Mouse (Mus musculus): ENCODE measurements around the gene Nyx. TPM values are rescaled to one million over a fixed set of nuclear protein-coding genes. Genes with fewer than 3 reads are reported as not detected.
A peak's percentile ranks its signal among the peaks of the same experiment; 100 is the strongest.

Nyx gene
- polyA plus RNA-seq, 2 experiments, result 0.02 TPM; not detected in 1

DNA sequence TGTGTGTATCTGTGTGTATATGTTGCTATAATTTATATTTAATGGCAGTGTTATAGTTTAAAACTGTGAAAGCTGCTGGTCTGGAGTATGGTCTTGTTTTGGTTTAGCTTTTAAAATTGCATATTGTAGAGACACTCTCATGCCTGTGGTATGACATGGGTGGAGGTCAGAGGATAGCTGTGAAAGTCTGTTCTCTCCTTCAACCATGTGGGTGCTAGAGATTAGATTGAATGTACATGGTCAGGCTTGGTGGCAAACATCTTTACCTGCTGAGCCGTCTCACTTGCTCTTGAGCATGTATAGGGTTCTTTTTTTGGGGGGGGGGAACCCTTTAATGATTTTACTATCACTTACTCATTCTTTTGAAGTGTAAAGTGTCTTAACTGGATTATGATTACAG is 23.9 kb downstream of the Nyx start:
- Histone ChIP-seq H3K4me3 (ENCODE audit: insufficient read depth in 1 of 2, low read depth in 2 of 2, low read length in 2 of 2) (no peak overlapping the region), H3K27me3 (ENCODE audit: control insufficient read depth, insufficient read depth, low read length) (no peaks in the 10 kb centered on the region), H3K36me3 (replicated peaks; ENCODE audit: control insufficient read depth, insufficient read depth, low read depth) (no peaks in the 10 kb centered on the region), H3K4me1 (replicated peaks; ENCODE audit: control insufficient read depth in 2 of 2, insufficient read depth in 2 of 2, low read length in 1 of 2) (peaks cover 0 to 8% of the 10 kb centered on the region in 2 experiments; a peak in 2 of 4 replicates), H3K4me2 (ENCODE audit: low read depth) (no peak overlapping the region), H3K9me3 (ENCODE audit: control insufficient read depth, low read length) (peaks cover 3% of the 10 kb centered on the region; the same call in 1 of the 2 replicates), H3K27ac (no peak overlapping the region), H3K9ac (replicated peaks) (no peak overlapping the region)
- ATAC-seq (ENCODE audit: insufficient read depth) (peak; percentile 81), DNase-seq (ENCODE audit: low read depth in 3 of 3, low spot score in 3 of 3) (peak; percentile 14 to 31 (median 19))
- TF ChIP-seq CTCF (IDR thresholded peaks at IDR 0.05; ENCODE audit: low read depth), result no peak
- TF ChIP-seq EP300 (IDR thresholded peaks at IDR 0.05; ENCODE audit: low read depth), result peak; percentile 63
- WGBS (ENCODE audit: insufficient replicate concordance), result 24% methylated on average over 1 of the region's 1 CpGs

DNA sequence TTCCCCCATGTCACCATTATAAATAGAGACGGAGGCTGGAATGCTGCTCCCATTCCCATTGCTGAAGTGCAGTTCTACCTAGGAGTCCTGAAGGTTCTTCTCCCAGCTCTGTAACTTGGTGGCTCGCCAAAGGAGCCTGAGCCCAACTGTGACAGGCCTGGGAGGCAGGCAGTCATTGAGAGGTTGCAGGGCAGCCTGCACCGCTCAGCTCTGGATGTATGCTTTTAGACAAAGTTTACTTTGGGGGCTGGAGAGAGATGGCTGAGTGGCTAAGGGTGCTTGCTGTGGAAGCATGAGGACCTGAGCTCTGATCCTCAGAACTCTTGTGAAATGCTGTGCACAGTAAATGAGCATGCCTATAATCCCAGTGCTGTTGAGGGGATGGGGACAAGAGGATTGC is 25.0 kb downstream of the Nyx start:
- Histone ChIP-seq H3K4me2 (ENCODE audit: low read depth) (no peak overlapping the region), H3K4me1 (replicated peaks; ENCODE audit: control insufficient read depth in 2 of 2, insufficient read depth in 2 of 2, low read length in 1 of 2) (peaks cover 10 to 19% of the 10 kb centered on the region in 2 experiments), H3K9me3 (ENCODE audit: control insufficient read depth, low read length) (peaks cover 3% of the 10 kb centered on the region; the same call in 1 of the 2 replicates), H3K9ac (replicated peaks) (no peak overlapping the region), H3K27ac (no peak overlapping the region), H3K27me3 (ENCODE audit: control insufficient read depth, insufficient read depth, low read length) (no peaks in the 10 kb centered on the region), H3K36me3 (replicated peaks; ENCODE audit: control insufficient read depth, insufficient read depth, low read depth) (no peaks in the 10 kb centered on the region), H3K4me3 (ENCODE audit: insufficient read depth in 1 of 2, low read depth in 2 of 2, low read length in 2 of 2) (no peak overlapping the region)
- 53% methylated on average over 3 of the region's 3 CpGs for WGBS (ENCODE audit: insufficient replicate concordance)
- no peak for ATAC-seq (ENCODE audit: insufficient read depth)
- TF ChIP-seq CTCF (IDR thresholded peaks at IDR 0.05; ENCODE audit: low read depth) (no peak), EP300 (IDR thresholded peaks at IDR 0.05; ENCODE audit: low read depth) (no peak)
- no peak for DNase-seq (ENCODE audit: low read depth in 3 of 3, low spot score in 3 of 3)

DNA sequence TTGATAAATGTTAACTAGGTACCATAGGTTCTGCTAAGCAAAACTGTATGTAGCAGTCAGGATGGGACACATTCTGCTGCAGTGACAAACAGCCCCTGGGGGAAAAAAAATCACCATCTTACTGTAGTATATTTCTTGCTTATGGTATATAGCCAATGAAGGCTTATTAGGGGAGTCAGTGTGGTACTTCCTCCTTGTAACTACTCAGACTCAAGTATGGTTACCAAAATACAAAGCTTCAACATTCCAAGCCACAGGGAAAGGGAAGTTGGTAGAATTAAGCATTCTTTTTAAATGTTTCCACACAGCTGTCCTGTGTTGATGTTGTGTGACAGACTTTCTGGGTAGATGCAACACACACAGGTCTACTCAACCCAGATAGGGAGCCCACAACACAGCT is 27.0 kb downstream of the Nyx start:
- DNase-seq (ENCODE audit: low read depth in 3 of 3, low spot score in 3 of 3), result no peak

GRCm38 (mm10) chrX:13494892-13495703 is 29.2 kb downstream of the Nyx start:
- TF ChIP-seq EP300 (IDR thresholded peaks at IDR 0.05; ENCODE audit: low read depth), result peak; percentile 46
- no peak for TF ChIP-seq CTCF (IDR thresholded peaks at IDR 0.05; ENCODE audit: low read depth)
- peak overlapping the region; percentile 27; the same call in 1 of the 2 replicates for H3K9ac ChIP-seq (replicated peaks)
- peak; percentile 16 to 27 (median 19) for DNase-seq (ENCODE audit: low read depth in 3 of 3, low spot score in 3 of 3)
- peaks cover 13 to 29% of the 10 kb centered on the region in 2 experiments for H3K4me1 ChIP-seq (replicated peaks; ENCODE audit: control insufficient read depth in 2 of 2, insufficient read depth in 2 of 2, low read length in 1 of 2)
- ATAC-seq (ENCODE audit: insufficient read depth), result peak; percentile 88
- WGBS (ENCODE audit: insufficient replicate concordance), result 51% methylated on average over 8 of the region's 8 CpGs
- peak overlapping the region; percentile 24 for H3K4me2 ChIP-seq (ENCODE audit: low read depth)
- no peaks in the 10 kb centered on the region for H3K9me3 ChIP-seq (ENCODE audit: control insufficient read depth, low read length)
- no peak overlapping the region for H3K4me3 ChIP-seq (ENCODE audit: insufficient read depth in 1 of 2, low read depth in 2 of 2, low read length in 2 of 2)
- H3K27ac ChIP-seq, result peak overlapping the region; percentile 39
- no peaks in the 10 kb centered on the region for H3K36me3 ChIP-seq (replicated peaks; ENCODE audit: control insufficient read depth, insufficient read depth, low read depth)
- no peaks in the 10 kb centered on the region for H3K27me3 ChIP-seq (ENCODE audit: control insufficient read depth, insufficient read depth, low read length)

More for the DNA sequence above, 27.0 kb downstream of the Nyx start:
- H3K27me3 ChIP-seq (ENCODE audit: control insufficient read depth, insufficient read depth, low read length), result no peaks in the 10 kb centered on the region
- no peak overlapping the region for H3K4me3 ChIP-seq (ENCODE audit: insufficient read depth in 1 of 2, low read depth in 2 of 2, low read length in 2 of 2)
- ATAC-seq (ENCODE audit: insufficient read depth), result no peak
- no peak overlapping the region for H3K27ac ChIP-seq
- H3K36me3 ChIP-seq (replicated peaks; ENCODE audit: control insufficient read depth, insufficient read depth, low read depth), result no peaks in the 10 kb centered on the region
- no peaks in the 10 kb centered on the region for H3K9me3 ChIP-seq (ENCODE audit: control insufficient read depth, low read length)
- no peak overlapping the region for H3K9ac ChIP-seq (replicated peaks)
- no peak overlapping the region for H3K4me2 ChIP-seq (ENCODE audit: low read depth)
- no peak for TF ChIP-seq EP300 (IDR thresholded peaks at IDR 0.05; ENCODE audit: low read depth)
- TF ChIP-seq CTCF (IDR thresholded peaks at IDR 0.05; ENCODE audit: low read depth), result no peak
- peaks cover 13 to 29% of the 10 kb centered on the region in 2 experiments for H3K4me1 ChIP-seq (replicated peaks; ENCODE audit: control insufficient read depth in 2 of 2, insufficient read depth in 2 of 2, low read length in 1 of 2)

DNA sequence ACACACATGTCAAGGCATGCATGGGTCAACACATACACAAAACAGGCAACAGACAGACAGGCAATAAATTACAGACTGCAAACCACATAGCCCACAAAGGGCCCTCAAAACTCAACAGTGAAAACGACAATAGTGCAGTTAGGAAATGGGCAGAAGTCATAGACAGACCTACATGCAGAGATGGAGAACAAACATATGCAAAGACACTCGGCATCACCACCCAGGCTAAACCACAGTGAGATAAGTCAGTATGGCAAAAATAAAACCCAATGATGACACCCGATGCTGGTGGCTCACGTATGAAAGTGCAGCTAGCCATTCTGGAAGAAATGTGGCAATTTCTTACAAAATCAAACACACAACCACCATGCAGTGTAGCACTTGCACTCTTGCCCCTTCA is 34.4 kb downstream of the Nyx start:
- Histone ChIP-seq H3K9me3 (ENCODE audit: control insufficient read depth, low read length) (no peaks in the 10 kb centered on the region), H3K36me3 (replicated peaks; ENCODE audit: control insufficient read depth, insufficient read depth, low read depth) (no peaks in the 10 kb centered on the region), H3K4me1 (replicated peaks; ENCODE audit: control insufficient read depth in 2 of 2, insufficient read depth in 2 of 2, low read length in 1 of 2) (peaks cover 9 to 16% of the 10 kb centered on the region in 2 experiments), H3K9ac (replicated peaks) (no peak overlapping the region), H3K27me3 (ENCODE audit: control insufficient read depth, insufficient read depth, low read length) (no peaks in the 10 kb centered on the region), H3K27ac (no peak overlapping the region), H3K4me3 (ENCODE audit: insufficient read depth in 1 of 2, low read depth in 2 of 2, low read length in 2 of 2) (no peak overlapping the region), H3K4me2 (ENCODE audit: low read depth) (no peak overlapping the region)
- no peak for ATAC-seq (ENCODE audit: insufficient read depth)
- no peak for TF ChIP-seq EP300 (IDR thresholded peaks at IDR 0.05; ENCODE audit: low read depth)
- no peak for TF ChIP-seq CTCF (IDR thresholded peaks at IDR 0.05; ENCODE audit: low read depth)
- WGBS (ENCODE audit: insufficient replicate concordance), result 26% methylated on average over 4 of the region's 4 CpGs
- DNase-seq (ENCODE audit: low read depth in 3 of 3, low spot score in 3 of 3), result no peak
